Mouse (Mus musculus): ENCODE data around the gene Dgkb.

Dgkb gene

GRCm38 (mm10) chr12:38371597-38371996 lies 554.1 kb downstream of the Dgkb start:
- no peak for DNase-seq (ENCODE audit: low spot score in 2 of 2)

DNA sequence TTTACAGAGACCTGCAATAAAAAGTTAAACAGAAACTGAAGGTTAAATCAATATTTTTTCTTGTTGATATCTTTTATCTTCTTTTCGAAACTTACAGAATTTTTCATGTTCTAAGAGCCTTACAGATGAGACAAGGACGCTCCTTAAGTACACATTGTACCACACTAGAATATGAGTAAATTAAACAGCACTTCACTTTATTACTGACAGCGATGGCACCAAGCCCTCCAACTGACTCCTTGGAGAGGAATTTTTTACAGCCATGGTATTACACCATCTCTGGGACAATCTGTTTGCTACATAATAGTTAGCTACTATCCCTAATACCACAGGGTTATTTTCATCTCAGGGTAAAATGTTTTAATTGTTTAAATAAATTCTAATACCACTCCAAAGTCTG lies 556.6 kb downstream of the Dgkb start:
- DNase-seq (ENCODE audit: low spot score in 2 of 2), result no peak

- DNase-seq (ENCODE audit: low spot score in 2 of 2), result no peak
Observed at GRCm38 (mm10) chr12:38385942-38386341, 568.4 kb downstream of the Dgkb start.

- DNase-seq (ENCODE audit: low spot score in 2 of 2), result no peak
Observed at GRCm38 (mm10) chr12:38386991-38387390, 569.5 kb downstream of the Dgkb start.

GRCm38 (mm10) chr12:38387654-38388053 lies 570.1 kb downstream of the Dgkb start:
- DNase-seq (ENCODE audit: low spot score in 2 of 2), result no peak

DNA sequence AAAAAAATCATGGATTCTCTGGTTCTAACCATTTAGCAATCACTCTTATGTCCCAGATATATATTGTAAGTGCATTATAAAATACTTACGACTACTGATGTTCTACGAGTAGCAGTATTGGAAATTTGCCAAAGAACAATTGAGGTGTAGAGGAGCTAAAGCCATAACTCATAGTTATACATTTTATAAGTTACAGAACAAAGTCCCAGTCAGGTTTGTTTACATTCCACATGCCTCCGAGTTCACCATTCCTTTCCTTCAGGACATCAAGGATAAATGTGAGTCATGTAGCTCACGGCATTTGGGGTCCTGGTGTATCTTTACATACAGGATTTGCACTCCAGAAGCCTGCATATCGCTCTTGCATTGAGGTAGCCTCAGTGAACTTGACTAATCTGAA lies 570.7 kb downstream of the Dgkb start:
- no peak for DNase-seq (ENCODE audit: low spot score in 2 of 2)

- no peak for DNase-seq (ENCODE audit: low spot score in 2 of 2)
Observed at GRCm38 (mm10) chr12:38397754-38398312, 580.3 kb downstream of the Dgkb start.

DNA sequence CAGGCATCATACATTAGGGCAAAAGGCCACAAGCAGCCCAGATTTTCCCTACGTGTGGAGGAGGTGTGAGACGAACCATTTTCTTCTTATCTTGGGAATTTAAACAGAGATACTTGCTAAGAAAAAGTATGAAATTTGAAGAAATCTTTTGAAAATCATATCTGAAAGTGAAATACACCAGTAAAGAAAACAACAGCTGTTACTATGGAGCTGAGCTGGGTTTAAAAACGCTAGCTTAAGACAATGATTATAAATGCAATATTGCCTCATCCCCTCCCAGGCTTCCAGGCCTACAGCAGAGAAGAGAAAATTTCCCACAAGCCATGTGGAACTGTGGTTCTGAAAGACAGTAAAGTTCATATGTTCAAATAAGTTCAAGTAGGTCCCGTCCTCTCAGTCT lies 582.6 kb downstream of the Dgkb start:
- no peak for DNase-seq (ENCODE audit: low spot score in 2 of 2)

- DNase-seq (ENCODE audit: low spot score in 2 of 2), result no peak
Observed at GRCm38 (mm10) chr12:38435364-38436130, 618.0 kb downstream of the Dgkb start.

DNA sequence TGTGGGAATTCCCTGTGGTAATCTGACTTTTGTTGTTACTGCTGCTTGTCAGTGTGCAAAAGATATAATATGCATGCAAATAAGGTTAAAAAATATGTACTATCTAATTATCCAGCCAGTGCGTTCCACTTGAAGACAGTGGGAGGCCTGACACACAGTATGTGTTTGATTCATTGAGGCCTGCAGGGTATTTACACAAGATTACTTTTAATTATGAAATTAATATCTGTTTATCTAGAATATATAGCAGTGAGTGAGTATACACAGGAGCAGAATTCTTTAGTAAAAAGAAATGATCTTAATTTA lies 618.6 kb downstream of the Dgkb start:
- DNase-seq (ENCODE audit: low spot score in 2 of 2), result no peak

DNA sequence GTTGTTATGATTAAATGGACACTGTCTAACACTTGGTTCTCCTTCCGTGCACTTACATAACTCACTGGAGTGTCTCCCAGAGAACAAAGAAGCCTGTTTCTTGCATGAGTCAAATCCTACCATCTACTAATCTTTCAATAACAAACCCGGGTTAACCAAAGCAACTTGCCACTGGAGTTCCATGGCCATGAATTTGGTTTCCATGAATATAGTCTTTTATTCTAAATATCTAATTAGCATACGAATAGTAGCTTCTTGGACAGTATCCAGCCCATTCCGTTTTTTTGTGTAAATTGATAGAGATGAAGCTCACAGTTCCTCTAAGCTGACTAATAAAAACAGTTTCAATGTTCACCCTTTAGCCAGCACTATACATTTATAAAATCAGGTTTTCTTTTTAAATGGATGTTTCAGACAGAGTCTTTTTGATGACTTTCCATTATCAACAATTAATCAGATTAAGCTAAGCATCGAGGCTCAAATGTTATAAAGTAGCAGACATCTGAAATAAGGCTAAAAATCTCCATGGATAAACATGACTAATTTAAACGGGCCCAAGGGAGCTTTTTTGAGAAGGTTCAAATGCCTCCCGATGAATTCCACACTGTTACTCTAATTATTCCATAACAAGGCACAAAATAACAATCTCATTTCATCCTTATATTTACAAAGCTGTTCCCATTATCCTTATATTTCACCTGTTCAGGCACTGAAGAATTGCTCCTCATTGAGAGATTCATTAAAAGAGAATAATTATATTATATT lies 633.0 kb downstream of the Dgkb start:
- no peak for DNase-seq (ENCODE audit: low spot score in 2 of 2)

DNA sequence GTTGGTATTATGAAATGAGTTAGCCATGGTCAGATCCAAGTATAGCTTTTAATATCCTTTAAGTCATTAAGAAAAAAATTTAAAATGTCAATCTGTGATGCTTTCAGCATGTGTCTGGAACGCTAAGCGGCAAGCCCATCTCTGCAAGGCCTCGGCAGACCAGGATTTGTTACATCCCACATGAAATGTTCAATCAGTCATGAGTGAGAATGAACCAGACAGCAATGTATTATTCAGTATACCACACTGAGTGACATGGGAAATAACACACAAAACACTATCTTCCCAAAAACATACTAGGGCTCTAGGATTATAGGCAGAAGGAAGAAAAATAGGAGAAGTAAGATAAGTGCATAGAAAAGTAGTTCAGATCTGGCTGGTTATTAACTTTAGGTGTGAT lies 634.2 kb downstream of the Dgkb start:
- DNase-seq (ENCODE audit: low spot score in 2 of 2), result no peak

DNA sequence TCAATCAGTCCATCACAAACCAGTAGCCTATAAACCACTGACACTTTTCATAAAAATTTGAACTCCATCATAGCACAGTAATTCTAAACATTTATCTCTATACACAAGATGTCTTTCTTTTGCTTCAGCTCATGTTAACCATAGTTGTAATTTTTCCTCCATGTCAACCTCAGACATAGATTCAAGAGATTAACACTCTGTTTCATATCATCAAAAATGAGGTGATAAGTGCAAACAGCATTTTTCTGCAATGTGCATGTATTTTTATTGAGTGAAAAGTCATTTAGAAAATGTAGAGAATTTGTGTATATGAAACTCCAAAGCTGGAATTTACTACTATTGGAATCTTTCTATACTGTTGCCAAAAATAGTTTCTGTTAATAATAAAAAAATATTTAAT lies 650.7 kb downstream of the Dgkb start:
- DNase-seq (ENCODE audit: low spot score in 2 of 2), result no peak

- DNase-seq (ENCODE audit: low spot score in 2 of 2), result no peak
Observed at GRCm38 (mm10) chr12:38468605-38469004, 651.1 kb downstream of the Dgkb start.

GRCm38 (mm10) chr12:38497229-38497628 lies 679.7 kb downstream of the Dgkb start:
- no peak for DNase-seq (ENCODE audit: low spot score in 2 of 2)

GRCm38 (mm10) chr12:38500931-38501330 lies 683.4 kb downstream of the Dgkb start:
- no peak for DNase-seq (ENCODE audit: low spot score in 2 of 2)

GRCm38 (mm10) chr12:38508195-38508594 lies 690.7 kb downstream of the Dgkb start:
- DNase-seq (ENCODE audit: low spot score in 2 of 2), result no peak

DNA sequence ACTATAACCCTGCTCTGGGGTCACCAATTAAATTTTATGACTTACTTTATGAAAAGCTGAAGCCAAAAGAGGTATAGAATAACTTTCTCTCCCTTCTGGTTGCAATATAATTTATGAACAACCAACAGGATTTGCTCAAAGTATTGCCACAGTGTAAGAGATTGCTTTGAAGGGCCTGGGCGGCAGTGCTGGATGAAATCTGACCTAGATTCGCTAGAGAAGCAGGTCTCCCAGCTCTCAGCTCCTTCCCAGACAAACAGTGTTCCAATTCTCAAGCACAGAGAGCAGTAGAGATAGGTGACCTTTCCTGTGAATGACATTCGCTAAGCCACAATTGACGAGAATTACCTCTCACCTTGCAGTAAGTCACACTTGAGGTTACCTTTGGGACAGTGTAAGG lies 727.9 kb downstream of the Dgkb start:
- DNase-seq (ENCODE audit: low spot score in 2 of 2), result no peak

DNA sequence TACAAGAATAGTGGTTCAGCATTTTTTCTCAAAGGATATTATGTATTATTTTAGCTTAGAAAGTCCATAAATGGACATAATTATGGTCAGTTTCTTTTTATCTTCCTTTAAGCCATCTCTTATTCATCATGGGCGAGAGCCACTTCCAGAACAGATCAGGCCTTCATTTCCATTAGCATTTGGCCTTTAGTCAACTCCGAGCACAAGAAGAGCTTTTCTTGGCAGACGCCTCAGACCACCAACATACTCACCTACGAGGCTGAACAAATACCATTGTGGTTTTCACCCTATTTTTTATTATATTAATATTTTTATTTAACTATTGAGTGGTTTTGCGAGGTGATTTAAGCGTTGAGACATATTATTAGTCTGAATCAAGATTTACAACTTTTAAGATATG lies 759.6 kb downstream of the Dgkb start:
- no peak for DNase-seq (ENCODE audit: low spot score in 2 of 2)

DNA sequence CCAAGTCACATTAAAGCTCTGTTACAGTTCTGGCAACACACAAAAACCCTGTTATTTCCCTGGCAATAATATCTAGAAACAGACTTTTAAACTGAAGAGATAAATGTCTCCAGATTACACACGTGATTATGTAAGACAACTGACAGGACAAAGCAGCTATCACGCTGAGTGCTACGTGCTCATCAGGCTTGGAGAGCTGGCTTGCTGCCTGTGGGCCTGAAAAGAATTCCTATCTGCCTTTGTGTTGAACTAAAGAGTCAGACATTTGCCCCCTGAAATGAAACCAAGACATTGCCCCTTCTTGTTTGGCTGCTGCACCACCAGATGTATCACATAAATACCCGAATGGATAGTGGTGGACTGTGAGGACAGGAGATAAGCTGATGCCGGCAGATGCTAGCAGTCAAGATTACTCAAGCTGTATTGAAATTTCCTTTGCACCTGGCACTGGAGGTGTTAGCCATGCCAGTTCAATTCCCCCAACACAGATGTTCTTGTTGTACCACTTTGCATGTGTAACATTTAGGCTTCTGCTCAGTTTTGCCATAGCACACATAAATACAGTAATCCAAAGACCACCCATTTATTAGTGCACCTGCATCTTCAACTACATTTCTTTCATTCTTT lies 761.8 kb downstream of the Dgkb start:
- no peak for DNase-seq (ENCODE audit: low spot score in 2 of 2)

- no peak for DNase-seq (ENCODE audit: low spot score in 2 of 2)
Observed at GRCm38 (mm10) chr12:38586368-38586865, 768.9 kb downstream of the Dgkb start.

- DNase-seq (ENCODE audit: low spot score in 2 of 2), result no peak
Observed at GRCm38 (mm10) chr12:38589951-38590350, 772.4 kb downstream of the Dgkb start.

- DNase-seq (ENCODE audit: low spot score in 2 of 2), result no peak
Observed at GRCm38 (mm10) chr12:38593653-38594052, 776.1 kb downstream of the Dgkb start.
